Mouse (Mus musculus) bone marrow macrophage, adult 2 months (primary cell): ENCODE results near the gene Mical3.

Experiments used
- CTCF ChIP-seq: IDR thresholded peaks from 2 replicates; pipeline ENCODE4 v1.5.1; 2012; ENCODE audit warnings: low read depth, mild to moderate bottlenecking, low read length, moderate library complexity
- POLR2A ChIP-seq: IDR thresholded peaks from 2 replicates; pipeline ENCODE4 v1.6.1; 2012; ENCODE audit warnings: mild to moderate bottlenecking, low read depth, low read length, borderline replicate concordance

- TF ChIP-seq CTCF (no peak), POLR2A (no peak)
Measured at GRCm38 (mm10) chr6:121084050-121084480, 46.7 kb downstream of the Mical3 start.
